Mouse (Mus musculus) adrenal gland, postnatal 4 days (tissue): ENCODE data around the gene Tmsb4x. TPM values are rescaled to one million over a fixed set of nuclear protein-coding genes. Genes with fewer than 3 reads are reported as not detected.

Experiments
- DNase-seq, 2 experiments: peaks; one replicate each; pipeline ENCODE4 v3.0.0; 2021 to 2022; ENCODE audit warnings: low spot score in 2 of 2, mixed read lengths in 2 of 2
- total RNA-seq, 2 experiments: library from RNA; stranded (reverse); gene quantifications; 2 replicates each; pipeline ENCODE4 v1.2.3; 2021

Gene Tmsb4x
- total RNA-seq, 2 experiments from 2014 or later = 645 to 701 TPM

DNA sequence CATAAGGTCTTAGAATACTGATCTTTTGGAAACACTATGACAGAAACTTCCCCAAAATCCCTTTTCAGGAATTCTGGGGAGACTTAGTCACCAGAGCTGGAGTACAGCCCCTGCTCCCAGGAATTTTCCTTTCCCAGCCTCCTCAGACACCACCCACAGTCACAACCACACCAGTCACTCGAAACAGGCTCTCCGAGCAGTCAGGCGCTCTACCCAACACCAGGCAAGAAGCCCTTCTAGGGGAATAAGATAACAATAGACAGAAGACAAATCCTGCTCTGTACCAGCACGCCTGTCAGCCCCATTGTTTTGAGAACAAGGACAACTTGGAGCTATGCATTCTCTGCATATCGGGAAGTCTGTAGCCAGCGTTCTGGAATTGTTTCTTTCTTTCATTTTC, 25.6 kb downstream of the Tmsb4x start:
- DNase-seq = no peak

DNA sequence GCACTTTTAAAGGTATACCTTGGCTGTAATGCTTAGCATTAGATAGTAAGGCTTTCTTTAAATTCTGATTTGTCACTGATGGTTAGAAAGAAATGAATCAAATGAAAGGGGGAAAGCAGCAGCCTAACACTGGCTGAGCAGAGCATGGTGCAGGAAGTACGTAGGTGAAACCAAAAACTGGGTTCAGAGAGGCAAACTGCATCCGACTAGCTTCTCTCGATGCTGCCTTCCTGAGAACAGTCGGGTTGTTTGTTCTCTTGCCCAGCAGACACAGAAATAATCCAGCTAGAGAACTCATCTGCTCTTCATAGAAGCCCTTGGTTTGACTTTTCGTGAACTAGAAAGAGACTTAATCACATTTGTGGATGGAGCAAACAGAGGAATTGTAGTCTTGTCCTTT, 26.7 kb downstream of the Tmsb4x start:
- DNase-seq = no peak

DNA sequence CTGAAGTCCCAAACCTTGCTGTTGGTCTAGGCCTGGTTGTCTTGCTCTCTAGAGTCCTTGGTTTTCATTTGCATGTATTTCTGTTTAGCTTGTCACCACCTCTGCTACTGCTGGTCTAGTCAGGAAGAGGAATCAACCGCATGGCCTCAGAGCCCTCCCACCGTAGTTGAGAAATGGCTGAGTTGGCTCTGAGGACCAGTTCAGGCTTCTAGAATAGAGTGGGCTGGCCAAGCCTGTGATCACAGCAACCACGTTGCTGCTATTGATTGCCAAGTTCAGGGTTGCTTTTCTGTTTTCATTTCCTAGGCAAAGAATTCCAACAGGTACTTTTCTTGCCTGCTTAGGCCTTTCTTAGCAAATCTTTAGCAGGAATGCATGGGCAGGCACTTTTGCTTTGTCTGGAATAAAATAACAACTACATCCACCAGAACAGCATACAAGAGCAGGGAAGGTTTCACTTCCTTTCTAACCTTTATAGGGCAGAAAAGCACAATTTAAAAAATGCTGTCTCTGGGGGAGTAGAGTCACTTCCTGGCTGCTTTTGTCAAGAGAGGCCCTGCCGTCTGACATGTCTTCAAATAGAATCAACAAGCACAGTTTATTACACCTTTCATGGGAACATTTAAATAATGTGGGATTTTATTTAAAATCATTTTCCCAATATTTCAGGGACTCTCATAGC, 29.0 kb downstream of the Tmsb4x start:
- no peak for DNase-seq

DNA sequence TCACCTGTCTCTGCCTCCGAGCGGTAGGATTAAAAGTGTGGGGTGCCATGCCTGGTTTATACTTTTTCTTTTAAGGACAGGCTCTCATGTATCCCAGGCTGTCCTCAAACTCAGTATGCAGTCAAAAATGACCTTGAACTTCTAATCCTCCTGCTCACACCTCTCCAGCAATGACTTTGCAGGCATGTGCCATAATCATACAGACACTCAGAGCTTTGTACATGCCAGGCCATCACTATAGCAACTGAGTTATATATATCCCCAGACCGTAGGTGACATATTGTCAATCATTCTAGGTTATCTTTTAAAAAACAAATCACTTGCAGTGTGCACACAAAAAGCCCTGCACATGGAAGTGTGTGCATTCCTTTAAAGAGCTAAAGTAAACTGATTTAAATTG, 29.6 kb downstream of the Tmsb4x start:
- DNase-seq = no peak

DNA sequence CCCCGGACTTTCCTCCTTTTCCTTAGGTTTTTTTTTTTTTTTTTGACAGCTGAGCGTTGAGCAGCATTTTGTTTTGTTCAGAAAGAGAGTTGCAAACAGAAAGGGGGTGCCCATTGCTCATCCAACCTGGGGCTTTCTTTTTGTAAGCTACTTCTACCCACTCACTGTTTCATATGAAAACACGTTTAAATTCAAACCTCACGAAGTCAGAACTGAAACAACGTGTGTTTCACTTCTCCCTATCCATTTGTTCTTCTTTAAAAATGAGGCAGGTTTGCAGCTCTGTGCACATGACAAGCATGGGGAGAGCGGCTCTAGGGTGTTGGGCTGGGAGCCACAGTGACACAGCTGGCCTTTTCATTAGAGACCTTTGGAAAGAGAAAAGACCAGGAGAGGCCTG, 33.8 kb downstream of the Tmsb4x start:
- no peak for DNase-seq

DNA sequence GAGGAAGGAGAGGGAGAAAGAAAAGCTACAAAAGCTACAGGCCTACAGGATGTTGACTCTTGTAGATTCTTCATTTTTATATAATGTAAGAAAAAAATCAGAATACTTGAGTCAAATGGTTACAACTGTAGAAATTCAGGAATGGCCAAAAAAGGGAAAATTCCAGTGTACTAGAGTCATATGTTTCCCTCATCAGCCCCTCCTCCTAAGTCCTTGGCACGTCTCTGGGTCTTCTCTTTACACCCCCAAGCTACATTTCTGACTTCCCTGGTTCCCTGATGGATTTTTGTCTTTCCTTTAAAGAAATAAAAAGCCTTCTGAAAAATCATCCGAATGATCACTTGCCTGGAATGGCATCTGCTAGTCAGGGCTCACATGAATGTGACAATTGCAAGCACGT, 34.8 kb downstream of the Tmsb4x start:
- no peak for DNase-seq

DNA sequence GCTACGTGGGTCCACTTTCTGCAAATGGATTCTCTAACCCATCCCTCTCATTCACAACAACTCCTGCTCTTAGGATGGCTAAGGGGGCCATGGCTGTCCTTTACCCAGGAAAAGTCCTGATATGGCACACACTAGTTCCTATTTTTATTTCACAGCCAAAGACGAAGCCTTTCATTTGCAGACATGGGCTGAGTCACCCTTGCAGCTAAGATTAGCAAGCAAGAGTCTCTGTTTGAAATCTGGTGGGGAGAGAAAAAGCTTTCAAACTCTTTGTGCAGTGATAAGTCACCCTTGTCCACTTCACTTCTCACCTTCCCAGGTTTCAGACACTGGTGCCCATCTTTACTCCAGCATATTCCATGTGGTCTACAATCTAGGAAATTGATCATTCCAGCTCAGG, 36.9 kb downstream of the Tmsb4x start:
- DNase-seq = no peak

DNA sequence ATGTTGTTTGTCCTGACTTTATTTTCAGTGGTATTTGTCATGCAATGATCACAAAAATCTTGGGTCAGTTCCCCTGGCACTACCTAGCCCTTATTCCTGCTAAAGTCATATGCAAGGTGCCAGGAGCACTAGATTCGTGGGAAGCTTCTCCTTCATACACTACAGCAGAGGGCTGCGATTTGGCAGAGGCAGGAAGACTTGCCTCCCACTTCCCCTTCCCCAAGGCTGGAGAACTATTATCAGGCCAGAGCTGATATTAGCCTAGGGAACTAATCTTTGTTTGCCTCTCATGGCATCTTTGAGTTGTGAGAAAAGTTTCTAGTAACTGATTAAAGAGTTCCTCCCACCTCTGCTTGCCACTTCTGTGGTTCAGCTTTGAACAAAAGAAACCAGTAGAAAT, 37.8 kb downstream of the Tmsb4x start:
- DNase-seq = no peak

DNA sequence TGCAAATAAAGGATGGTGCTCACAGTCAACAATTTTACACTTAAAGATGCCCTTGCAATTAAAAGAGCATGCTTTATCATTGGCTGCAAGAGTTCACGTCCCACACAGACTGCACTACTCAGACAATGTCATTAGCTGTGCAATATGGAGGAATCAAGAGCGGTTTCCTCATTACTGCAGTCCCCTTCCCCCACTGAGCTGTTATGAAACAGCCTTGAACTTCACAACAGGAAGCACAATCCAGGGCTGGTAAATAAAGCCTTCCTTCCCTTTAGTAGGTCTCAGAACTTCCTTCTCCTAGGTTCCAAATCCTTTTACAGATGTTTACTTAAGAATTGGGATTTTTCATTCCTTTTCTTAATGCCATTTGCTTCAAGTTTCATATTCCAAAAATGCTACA, 41.8 kb downstream of the Tmsb4x start:
- no peak for DNase-seq

DNA sequence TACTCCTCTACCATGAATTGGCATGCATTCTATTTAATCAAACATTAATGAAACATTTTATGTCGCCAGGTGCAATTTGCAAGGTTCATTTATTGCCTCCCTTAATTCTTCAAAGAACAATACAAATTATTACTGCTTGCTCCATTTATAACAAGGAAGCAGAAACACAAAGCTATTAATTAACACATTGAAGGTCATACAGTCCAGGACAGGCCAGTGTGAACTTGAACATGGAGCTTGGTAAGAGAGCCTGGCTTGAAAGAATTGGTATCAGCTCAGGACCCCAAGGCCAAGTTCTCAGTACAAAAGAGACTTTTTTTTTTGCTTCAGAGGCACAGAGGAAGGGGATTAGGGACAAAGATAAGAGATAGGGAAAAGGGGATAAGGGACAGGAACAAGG, 43.1 kb downstream of the Tmsb4x start:
- DNase-seq = no peak

DNA sequence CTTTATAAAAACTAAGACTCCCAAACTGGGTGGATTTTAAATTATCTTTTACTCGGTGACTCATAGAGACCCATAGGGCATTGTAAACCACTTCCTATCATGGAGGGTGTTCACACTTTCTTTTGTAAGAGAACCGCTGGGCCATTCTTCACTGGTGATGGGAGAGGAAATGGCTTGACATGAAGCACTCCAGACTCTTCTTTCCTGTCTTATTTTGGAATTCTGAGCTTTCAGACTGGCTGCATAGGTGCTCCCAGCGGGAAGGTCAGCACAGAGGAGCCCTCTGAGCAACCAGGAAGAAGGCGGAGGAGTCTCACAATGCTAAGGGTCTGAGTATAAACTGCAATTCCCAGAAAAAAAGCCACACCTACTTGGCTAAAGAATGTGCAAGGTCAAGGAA, 51.4 kb downstream of the Tmsb4x start:
- no peak for DNase-seq

Other genes starting within 250 kb of the Tmsb4x start
- gene Tlr8, start 55.0 kb upstream of the Tmsb4x start, total RNA-seq = 1 to 10 TPM; 1.7 to 1.8 TPM
- 1 to 10 TPM; 2.2 to 3.9 TPM for gene Tlr7, start 121.2 kb upstream of the Tmsb4x start, total RNA-seq
- gene Prps2, start 173.4 kb upstream of the Tmsb4x start, total RNA-seq = 10 to 100 TPM; 30.6 to 37.5 TPM